Comparison of ENCODE assay signal across 16 mouse cellular contexts in the genomic region with DNA sequence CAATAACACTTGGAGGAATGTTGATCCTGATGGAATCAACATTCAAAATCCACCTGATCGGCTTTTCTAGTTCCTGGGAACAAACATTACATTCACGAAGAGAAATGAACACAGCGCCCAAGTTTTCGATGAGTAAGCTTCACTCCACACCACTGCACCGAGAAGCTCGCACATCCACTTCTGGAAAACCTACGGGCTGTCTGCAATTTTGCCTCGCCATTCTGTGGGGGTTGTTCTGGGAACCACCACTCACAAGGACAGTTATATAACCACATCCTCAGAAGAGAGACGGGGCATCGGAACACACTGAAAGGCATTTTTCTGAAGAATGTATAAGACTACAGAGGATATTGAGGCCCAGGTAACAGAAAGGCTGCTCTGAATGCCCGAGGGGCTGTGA.
"Had no signal": no experiment of that assay in that cellular context is flagged by ENCODE, and none has a peak within 500 bp of the region (broad histone marks: within the 10 kb centered on the region; RNA-seq: fewer than 3 reads in every experiment).

No protein-coding gene starts in this region.

- ATAC-seq: forebrain, embryonic 16.5 days; hindbrain, postnatal 0 days; intestine, embryonic 16.5 days; liver, embryonic 12.5 days had no signal

- DNase-seq: gastrocnemius, postnatal 14 days; gastrocnemius, postnatal 36 days; heart, adult 2 months; heart, postnatal 14 days; heart, postnatal 36 days; kidney, adult 11 months; kidney, adult 2 months; kidney, adult 9 months; kidney, postnatal 14 days; kidney, postnatal 36 days; layer of hippocampus, adult 9-11 months; layer of hippocampus, postnatal 36 days had no signal
